Mouse (Mus musculus) cerebellum, postnatal 25 days (tissue): ENCODE measurements at regions not wholly inside any gene's neighbourhood (a gene's known extent, or its start where the extent isn't known, plus 50 kb on each side); places are given as distances from the start of the nearest gene placed in this dataset.

Experiments used
- DNase-seq, 2 experiments: peaks; one replicate each; pipeline ENCODE4 v3.0.0; 2021; ENCODE audit warnings: mixed read lengths in 2 of 2

- no peak for DNase-seq
These were observed 85.7 kb downstream of the 1700001O22Rik start for GRCm38 (mm10) chr2:30717566-30718328.

- peak; percentile 73 to 81 for DNase-seq
These were observed 86.6 kb downstream of the 1700001O22Rik start for GRCm38 (mm10) chr2:30716580-30717565.

GRCm38 (mm10) chr2:30715720-30716310 is 87.6 kb downstream of the 1700001O22Rik start:
- peak in 1 of 2 experiments; percentile 28 for DNase-seq

GRCm38 (mm10) chr2:30713535-30713934 is 89.9 kb downstream of the 1700001O22Rik start:
- peak in 1 of 2 experiments; percentile 25 for DNase-seq

DNA sequence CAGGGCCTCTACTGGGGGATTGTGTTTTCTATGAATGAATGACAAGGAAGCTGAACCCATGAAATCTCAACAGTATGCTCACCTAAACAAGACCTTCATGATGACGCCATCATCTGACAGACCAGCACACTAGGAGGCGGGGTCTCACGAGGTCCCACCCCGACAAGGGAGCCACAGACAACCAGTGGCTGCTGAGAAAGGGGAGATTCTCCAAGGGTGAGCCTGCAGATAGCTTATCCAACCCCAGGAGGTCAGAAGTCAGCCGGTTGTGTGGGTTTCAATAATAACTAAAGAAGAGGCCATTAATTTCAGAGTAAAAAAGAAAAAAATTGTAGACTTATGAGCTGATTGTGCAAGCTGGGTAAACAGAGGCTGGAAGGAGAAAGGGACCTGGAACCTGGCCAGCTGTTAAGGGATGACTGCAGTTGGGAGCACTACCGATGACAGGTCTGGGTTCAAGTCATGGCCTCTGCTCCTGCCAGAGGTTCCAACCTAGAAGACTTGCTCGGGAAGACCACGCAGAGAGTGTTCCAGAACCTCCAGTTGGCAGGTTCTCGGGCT is 90.5 kb downstream of the 1700001O22Rik start:
- peak in 1 of 2 experiments; percentile 54 for DNase-seq

DNA sequence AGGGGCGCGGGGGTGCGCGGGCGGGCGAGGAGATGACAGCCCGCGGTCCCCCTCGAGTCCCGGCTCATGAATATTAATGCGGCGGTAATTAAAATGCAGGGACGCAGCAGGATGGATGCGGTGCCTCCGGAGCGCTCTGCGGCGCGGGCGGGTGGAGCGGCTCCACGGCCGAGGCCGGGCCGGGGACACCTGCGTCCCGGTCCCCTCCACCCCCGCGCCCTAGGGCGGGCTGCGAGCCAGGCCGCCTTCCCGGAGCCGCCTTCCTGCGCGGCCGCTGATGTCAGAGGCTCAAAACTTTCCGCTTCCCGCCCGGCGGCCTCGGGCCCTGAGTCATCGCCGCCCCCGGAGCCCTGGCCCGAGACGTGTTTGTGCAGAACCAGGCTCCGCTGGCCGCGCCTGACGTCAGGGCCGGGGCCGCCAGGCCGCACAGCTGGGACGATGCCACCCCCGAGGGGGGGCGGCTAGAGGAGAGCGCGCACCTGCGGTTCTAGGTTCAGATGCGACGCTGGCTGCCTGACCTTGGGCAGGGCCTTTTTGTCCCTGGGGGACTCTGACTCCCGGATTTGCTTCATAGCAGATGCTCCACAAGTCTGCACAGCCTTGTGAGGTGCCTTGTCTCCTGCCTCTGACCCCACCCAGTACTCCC is 91.5 kb downstream of the 1700001O22Rik start:
- peak; percentile 93 to 94 for DNase-seq

DNA sequence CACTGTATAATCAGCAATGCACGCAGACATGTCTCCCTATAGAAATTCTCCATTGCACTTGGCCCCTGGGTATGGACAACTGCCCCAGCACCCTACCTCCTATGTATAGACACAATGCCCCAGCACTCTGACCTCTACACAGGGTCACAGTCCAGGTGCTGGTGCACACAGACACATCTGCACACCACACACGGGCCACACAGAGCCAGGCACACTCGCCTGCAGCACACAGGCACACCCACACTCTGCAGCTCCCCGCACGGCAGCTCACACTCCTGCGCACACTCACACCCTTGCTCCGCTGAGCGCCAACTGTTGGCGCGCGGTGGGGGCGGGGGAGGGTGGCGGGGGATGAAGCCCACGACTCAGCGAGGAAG is 92.0 kb downstream of the 1700001O22Rik start:
- no peak for DNase-seq

- DNase-seq, result peak; percentile 10 to 22
These were observed 92.6 kb downstream of the 1700001O22Rik start for GRCm38 (mm10) chr2:30710895-30711294.

DNA sequence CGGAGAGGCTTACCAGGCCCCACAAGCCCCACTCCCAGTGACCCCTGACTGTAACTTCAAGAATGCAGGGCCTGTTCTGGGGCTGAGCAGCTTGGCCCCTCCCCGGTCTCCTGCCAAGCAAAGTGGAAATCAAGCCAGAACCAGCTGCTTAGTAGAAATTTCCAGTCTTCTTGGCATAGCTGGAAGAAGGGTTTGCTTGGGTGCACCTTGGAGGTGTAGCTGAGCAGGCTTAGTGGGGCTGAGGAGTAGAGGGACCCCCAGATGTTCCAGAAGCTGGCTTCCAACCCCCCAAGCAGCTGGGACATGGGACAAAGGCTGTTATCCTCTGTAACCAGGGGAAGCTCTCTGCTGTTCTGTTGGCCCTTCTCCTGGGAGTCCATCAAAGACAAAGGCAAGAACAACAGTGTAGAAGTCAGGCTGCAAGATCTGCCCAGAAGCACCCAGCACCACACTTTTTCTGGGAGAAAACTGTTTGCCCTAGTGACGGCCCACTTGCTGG is 94.0 kb downstream of the 1700001O22Rik start:
- peak; percentile 29 to 33 for DNase-seq

GRCm38 (mm10) chr2:30708762-30709385 is 94.6 kb downstream of the 1700001O22Rik start:
- peak; percentile 27 to 45 for DNase-seq

GRCm38 (mm10) chr2:30708001-30708683 is 95.3 kb downstream of the 1700001O22Rik start:
- DNase-seq, result peak in 1 of 2 experiments; percentile 83

- DNase-seq, result peak; percentile 61 to 72
These were observed 96.1 kb downstream of the 1700001O22Rik start for GRCm38 (mm10) chr2:30707099-30708000.

DNA sequence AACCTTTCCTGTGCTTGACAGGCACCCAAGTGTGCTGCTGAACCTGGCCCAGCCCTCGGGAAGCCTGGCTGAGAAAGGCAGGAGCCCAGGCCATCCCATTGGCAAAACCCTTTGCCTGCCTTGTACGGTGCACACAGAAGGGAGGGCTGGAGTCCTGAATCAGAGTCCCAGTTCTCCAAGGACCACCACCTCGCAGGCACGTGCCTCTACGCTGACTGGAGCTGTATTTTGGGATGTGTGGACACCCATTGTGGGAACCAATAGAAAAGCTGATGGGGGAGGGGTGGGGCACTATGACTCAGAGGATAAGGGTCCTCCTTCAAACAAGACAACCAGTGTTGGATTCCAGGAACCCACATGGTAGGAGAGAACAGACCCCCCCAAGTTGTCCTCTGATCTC is 97.4 kb downstream of the 1700001O22Rik start:
- peak in 1 of 2 experiments; percentile 27 for DNase-seq

GRCm38 (mm10) chr2:30703308-30703707 is 100.2 kb downstream of the 1700001O22Rik start:
- no peak for DNase-seq

DNA sequence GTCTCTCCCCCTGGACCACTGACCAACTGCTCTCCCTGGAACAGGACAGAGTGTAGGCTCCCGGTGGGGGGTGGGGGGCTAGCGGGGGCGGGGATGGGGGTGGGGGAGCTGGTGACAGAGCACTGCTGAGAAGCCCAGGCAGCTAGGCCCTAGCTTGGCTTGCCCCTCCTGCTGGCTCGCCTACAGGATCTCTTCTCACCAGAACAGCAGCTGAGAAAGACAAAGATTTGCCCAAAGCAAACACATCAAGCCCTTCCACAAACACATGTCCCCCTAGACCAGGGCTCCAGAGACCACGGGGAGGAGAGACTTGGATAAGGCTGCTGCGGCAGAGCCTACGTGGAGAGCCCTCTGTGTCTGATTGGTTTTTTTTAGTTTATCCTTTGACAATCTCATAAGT is 100.8 kb downstream of the 1700001O22Rik start:
- DNase-seq, result no peak

GRCm38 (mm10) chr2:30700890-30701289 is 102.6 kb downstream of the 1700001O22Rik start:
- no peak for DNase-seq

- DNase-seq, result no peak
These were observed 103.0 kb downstream of the 1700001O22Rik start for GRCm38 (mm10) chr2:30700471-30700870.

DNA sequence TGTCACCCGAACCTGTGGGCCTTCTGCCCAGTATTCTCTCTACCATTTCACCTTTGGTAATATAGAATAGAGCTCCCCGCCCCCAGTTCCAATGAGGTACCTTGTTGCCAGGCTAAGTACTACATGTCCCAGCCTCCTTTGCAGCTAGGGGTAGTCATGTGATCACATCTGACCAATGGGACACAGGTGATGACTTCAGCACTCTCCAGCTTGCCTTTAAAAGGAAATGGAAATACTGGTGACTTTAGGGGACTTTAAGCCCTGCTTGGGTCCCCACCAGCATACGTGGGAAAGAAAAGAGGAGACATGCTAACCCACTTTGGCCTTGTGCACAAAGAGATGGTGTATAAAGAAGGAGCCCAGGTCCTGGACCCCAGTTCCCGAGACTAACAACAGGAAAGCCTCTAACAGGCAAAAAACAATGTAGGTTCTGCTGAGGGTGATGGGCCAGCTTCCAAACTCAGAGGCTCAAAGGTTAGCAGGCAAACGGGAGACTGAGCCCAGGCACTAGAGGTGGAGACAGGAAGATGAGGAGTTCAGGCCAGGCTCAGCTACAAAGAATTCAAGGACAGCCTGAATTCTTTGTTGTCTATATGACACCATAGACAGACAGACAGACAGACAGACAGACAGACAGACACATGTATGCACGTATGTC is 103.5 kb downstream of the 1700001O22Rik start:
- peak; percentile 81 to 88 for DNase-seq
